Mouse (Mus musculus) adrenal gland, adult 8-10 months (tissue): ENCODE data around the gene Gnai2. TPM values are rescaled to one million over a fixed set of nuclear protein-coding genes. Genes with fewer than 3 reads are reported as not detected.
A peak's percentile ranks its signal among the peaks of the same experiment; 100 is the strongest.

ENCODE experiments used
- DNase-seq: peaks from one replicate; pipeline ENCODE4 v3.0.0; 2022
- total RNA-seq, 4 experiments: library from RNA; stranded (reverse); gene quantifications; 2 replicates each; pipeline ENCODE4 v1.2.4; 2022

The Gnai2 gene
- total RNA-seq, 4 experiments from 2014 or later: 229 to 382 (median 295) TPM

DNA sequence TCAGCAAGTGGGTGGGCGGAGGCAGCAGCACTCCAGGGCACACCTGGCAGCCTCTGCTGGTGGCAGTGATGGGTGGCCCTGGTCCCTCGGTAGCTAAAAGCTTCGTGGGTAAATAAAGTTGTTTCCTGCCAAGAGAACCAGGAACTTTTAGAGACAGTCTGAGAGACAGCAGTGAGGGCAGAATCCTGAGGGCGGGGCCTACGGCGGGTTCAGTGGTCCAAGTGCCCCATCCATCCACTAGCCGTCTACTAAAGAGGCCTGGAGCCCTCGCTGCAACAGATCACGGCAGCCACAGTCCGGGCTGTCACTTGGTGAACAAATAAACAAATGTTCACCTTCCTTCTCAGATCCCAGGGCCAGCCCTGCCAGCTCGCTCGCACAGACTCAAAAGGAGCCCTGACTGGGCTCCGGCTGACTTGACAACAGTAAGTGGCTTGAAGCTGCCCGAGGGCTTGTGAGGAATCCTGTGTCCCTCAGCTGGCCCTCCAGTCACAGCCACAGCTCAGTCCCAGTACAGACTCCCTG lies 5.2 kb downstream of the Gnai2 start:
- no peak for DNase-seq

- no peak for DNase-seq
Measured at GRCm38 (mm10) chr9:107629411-107629730, 5.8 kb downstream of the Gnai2 start.

DNA sequence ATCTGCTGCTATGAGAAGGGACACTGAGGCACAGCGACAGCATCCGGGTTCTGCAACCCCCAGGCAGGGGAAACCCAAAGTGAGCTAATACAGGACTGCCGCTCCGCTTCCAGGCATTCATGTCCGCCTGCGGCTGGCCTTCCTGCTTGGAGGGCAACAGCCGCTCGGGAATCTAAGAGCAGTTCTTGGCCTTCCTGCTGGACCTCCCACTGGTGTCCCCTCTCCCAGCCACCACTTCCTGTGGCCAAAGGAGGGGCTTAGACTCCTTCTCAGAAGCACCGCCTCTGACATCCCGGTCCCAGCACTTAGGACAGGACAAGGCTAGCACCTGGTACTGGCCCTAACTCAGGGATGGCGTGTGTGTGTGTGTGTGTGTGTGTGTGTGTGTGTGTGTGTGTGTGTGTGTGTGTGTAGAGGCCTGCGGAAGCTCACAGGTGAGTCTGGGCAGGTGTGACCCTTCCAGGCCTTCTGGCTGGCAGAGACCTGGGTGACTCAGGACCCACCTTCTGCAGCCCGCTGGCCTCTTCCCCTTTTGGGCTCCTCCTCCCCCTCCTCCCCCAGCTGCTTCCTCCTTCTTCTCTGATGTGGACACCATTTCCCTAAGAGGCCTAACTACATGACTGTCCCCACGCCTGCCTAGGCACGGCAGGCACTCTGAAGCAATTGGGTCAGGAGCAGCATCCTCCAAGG lies 6.3 kb downstream of the Gnai2 start:
- no peak for DNase-seq

- DNase-seq: no peak
Measured at GRCm38 (mm10) chr9:107627387-107628255, 7.5 kb downstream of the Gnai2 start.

DNA sequence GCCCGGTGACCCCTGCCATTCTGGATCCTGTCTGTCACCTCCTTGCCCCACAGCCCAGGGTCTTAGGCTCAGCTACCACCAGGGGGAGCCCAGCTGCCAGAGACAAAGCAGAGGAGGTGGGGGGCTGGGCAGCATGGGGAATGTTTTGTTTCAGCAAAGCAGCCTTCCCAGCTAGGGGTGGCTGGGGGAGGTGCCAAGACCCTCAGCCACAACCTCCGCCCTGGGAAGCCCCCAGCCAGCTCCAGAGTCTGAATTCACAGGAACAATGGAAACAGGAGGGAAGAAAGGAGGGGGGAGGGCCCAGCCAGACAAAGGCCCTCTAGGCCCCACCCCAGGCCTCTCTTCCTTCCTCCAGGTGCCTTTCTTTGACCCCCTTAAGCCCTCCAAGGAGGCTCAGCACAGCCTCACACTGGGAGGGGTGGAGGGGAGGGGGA lies 8.3 kb downstream of the Gnai2 start:
- DNase-seq: peak; percentile 61

GRCm38 (mm10) chr9:107626158-107626843 lies 8.9 kb downstream of the Gnai2 start:
- no peak for DNase-seq

- no peak for DNase-seq
Measured at GRCm38 (mm10) chr9:107625351-107626128, 9.6 kb downstream of the Gnai2 start.

- DNase-seq: no peak
Measured at GRCm38 (mm10) chr9:107624951-107625350, 10.2 kb downstream of the Gnai2 start.

- DNase-seq: no peak
Measured at GRCm38 (mm10) chr9:107624539-107624938, 10.6 kb downstream of the Gnai2 start.

- no peak for DNase-seq
Measured at GRCm38 (mm10) chr9:107620954-107621353, 14.2 kb downstream of the Gnai2 start.

DNA sequence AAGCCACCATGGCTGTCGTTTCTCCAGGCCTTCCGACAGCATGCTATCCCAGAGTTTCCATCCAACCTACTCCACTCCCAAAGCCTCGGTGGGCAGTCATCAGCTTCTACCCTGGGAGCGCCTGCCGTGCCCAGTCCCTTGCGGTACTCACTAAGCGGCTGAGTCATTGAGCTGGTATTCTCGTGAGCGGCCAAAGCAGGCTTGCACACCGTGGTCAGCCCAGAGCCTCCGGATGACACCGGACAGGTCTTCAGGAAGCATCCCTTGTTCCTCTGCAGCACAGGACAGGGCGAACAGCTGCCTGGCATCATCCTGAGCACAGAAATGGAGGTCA lies 15.7 kb downstream of the Gnai2 start:
- DNase-seq: no peak

- DNase-seq: peak; percentile 59
Measured at GRCm38 (mm10) chr9:107618778-107619545, 16.2 kb downstream of the Gnai2 start.

GRCm38 (mm10) chr9:107618098-107618497 lies 17.1 kb downstream of the Gnai2 start:
- no peak for DNase-seq

- DNase-seq: no peak
Measured at GRCm38 (mm10) chr9:107617461-107617860, 17.7 kb downstream of the Gnai2 start.

DNA sequence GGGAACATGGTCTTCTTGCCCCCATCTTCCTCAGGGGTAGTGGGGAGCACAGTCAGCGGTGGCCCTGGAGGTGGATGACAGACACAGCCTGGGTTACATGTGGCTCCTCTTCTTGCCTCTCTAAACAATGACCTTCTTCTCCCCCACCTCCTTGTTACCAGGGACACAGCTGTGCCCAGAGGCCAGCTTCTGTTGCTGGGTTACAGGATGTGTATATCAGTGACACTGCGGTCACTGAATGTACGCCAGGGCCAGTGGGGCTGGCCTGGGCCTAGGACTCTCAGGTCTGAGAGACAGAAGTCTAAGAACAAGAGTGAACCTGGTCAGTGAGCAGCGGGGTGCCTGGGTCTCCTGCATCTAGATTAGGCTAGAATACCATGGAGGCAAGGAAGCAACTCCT lies 20.1 kb downstream of the Gnai2 start:
- DNase-seq: no peak

- no peak for DNase-seq
Measured at GRCm38 (mm10) chr9:107612945-107613569, 22.1 kb downstream of the Gnai2 start.

DNA sequence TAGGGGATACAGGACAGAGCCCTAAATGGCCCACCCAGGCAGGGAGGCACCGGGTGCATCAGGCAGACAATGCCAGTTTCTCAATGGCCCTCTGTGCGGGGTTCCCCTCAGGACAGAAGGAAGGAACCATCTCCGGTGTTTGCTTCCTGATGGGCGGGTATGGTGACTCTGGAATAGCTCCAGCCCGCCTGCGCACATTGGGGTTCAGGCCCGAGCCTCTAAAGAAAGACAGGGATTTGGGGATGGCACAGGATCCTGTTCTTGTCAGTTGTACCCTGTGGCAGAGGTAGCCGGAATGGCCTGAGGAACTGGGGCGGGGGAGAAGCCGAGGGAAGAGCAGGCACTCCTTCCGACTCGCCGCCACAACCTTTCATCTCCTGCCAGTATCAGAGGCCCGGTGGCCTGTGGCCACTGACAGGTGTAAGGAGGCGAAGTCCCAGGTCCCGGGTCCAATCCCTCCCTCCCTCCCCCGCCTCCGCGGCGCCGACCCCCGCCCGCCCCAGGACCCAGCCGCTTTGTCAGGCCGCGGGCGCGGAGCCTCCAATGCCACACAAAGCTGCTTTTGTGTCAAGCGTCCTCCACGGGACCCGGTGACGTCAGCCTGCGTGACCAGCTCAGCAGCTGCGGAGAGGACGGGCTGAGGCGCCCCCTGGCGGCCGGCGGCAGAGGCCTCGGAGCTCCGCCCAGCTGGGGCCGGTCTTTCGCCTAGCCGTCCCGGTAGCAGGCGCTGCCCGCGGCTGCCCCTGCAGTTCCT lies 22.8 kb downstream of the Gnai2 start:
- DNase-seq: peak; percentile 97

- no peak for DNase-seq
Measured at GRCm38 (mm10) chr9:107611456-107612190, 23.5 kb downstream of the Gnai2 start.

GRCm38 (mm10) chr9:107609433-107609830 lies 25.7 kb downstream of the Gnai2 start:
- DNase-seq: no peak
